Mouse (Mus musculus) neural tube, embryonic 12.5 days (tissue): ENCODE measurements around the gene Cmtm8. TPM values are rescaled to one million over a fixed set of nuclear protein-coding genes. Genes with fewer than 3 reads are reported as not detected.

ENCODE experiments used
- ATAC-seq: fragments of 200-750 bp; cut with Nextera tagmentation; 2 replicates; pipeline ENCODE4 v1.8.0; 2017; ENCODE audit warnings: low read depth, mild to moderate bottlenecking, moderate TSS enrichment, moderate library complexity; ENCODE audit not compliant: low FRiP score
- H3K27ac ChIP-seq: fragments of 300-500 bp; sonication (generic); 2 replicates; pipeline ENCODE4 v1.5.1; 2016
- H3K27me3 ChIP-seq: fragments of 300-500 bp; sonication (generic); replicated peaks from 2 replicates; pipeline ENCODE4 v1.6.1; 2016; ENCODE audit warnings: mild to moderate bottlenecking
- H3K36me3 ChIP-seq: fragments of 300-500 bp; sonication (generic); 2 replicates; pipeline ENCODE4 v1.6.1; 2016; ENCODE audit warnings: mild to moderate bottlenecking
- H3K4me1 ChIP-seq: fragments of 300-500 bp; sonication (generic); 2 replicates; pipeline ENCODE4 v1.6.1; 2016
- H3K4me2 ChIP-seq: fragments of 300-500 bp; sonication (generic); replicated peaks from 2 replicates; pipeline ENCODE4 v1.6.1; 2016; ENCODE audit warnings: mild to moderate bottlenecking
- H3K4me3 ChIP-seq: fragments of 300-500 bp; sonication (generic); 2 replicates; pipeline ENCODE4 v1.5.1; 2016
- H3K9ac ChIP-seq: fragments of 300-500 bp; sonication (generic); 2 replicates; pipeline ENCODE4 v1.6.1; 2016; ENCODE audit warnings: mild to moderate bottlenecking
- H3K9me3 ChIP-seq: fragments of 300-500 bp; sonication (generic); 2 replicates; pipeline ENCODE4 v1.6.1; 2016; ENCODE audit warnings: mild to moderate bottlenecking
- WGBS: fragments of 180-500 bp; shearing (Covaris S2); methylation state at CpG from one replicate; pipeline ENCODE4 v1.1.7; 2016; 5-methylcytosine and 5-hydroxymethylcytosine counted together
- polyA plus RNA-seq: library from polyadenylated mRNA; unstranded; fragments of >200 nt; fragmentation: Nextera tagmentation; extraction: Ambion mirVana; gene quantifications from 2 replicates; pipeline ENCODE4 v1.2.1, GENCODE M21; 2016

The Cmtm8 gene
- polyA plus RNA-seq, 1 experiment from 2014 or later = 17.7 TPM

- Histone ChIP-seq H3K4me2 (no peak overlapping the region), H3K27ac (no peak overlapping the region), H3K27me3 (no peaks in the 10 kb centered on the region), H3K4me1 (no peaks in the 10 kb centered on the region), H3K36me3 (no peaks in the 10 kb centered on the region), H3K9me3 (no peaks in the 10 kb centered on the region), H3K9ac (no peak overlapping the region), H3K4me3 (no peak overlapping the region)
- WGBS = 95% methylated on average over 7 of the region's 7 CpGs
- ATAC-seq = no peak
These were observed 27.8 kb downstream of the Cmtm8 start for GRCm38 (mm10) chr9:114816121-114816520.

GRCm38 (mm10) chr9:114815315-114815714 lies 28.6 kb downstream of the Cmtm8 start:
- Histone ChIP-seq H3K9ac (no peak overlapping the region), H3K36me3 (no peaks in the 10 kb centered on the region), H3K9me3 (no peaks in the 10 kb centered on the region), H3K4me3 (no peak overlapping the region), H3K27me3 (no peaks in the 10 kb centered on the region), H3K4me2 (no peak overlapping the region), H3K27ac (no peak overlapping the region), H3K4me1 (no peaks in the 10 kb centered on the region)
- no peak for ATAC-seq
- WGBS = 78% methylated on average over 4 of the region's 4 CpGs

GRCm38 (mm10) chr9:114812001-114812400 lies 32.0 kb downstream of the Cmtm8 start:
- ATAC-seq = no peak
- Histone ChIP-seq H3K9ac (no peak overlapping the region), H3K27me3 (no peaks in the 10 kb centered on the region), H3K4me1 (no peaks in the 10 kb centered on the region), H3K27ac (no peak overlapping the region), H3K9me3 (no peaks in the 10 kb centered on the region), H3K4me3 (no peak overlapping the region), H3K36me3 (no peaks in the 10 kb centered on the region), H3K4me2 (no peak overlapping the region)
- WGBS = 89% methylated on average over 4 of the region's 4 CpGs

- 82% methylated on average over 11 of the region's 11 CpGs for WGBS
- no peaks in the 10 kb centered on the region for H3K9me3 ChIP-seq
- no peak overlapping the region for H3K4me3 ChIP-seq
- no peak overlapping the region for H3K4me2 ChIP-seq
- H3K4me1 ChIP-seq = no peaks in the 10 kb centered on the region
- no peak for ATAC-seq
- no peak overlapping the region for H3K27ac ChIP-seq
- H3K36me3 ChIP-seq = no peaks in the 10 kb centered on the region
- H3K9ac ChIP-seq = no peak overlapping the region
- no peaks in the 10 kb centered on the region for H3K27me3 ChIP-seq
These were observed 33.1 kb downstream of the Cmtm8 start for GRCm38 (mm10) chr9:114810837-114811236.

DNA sequence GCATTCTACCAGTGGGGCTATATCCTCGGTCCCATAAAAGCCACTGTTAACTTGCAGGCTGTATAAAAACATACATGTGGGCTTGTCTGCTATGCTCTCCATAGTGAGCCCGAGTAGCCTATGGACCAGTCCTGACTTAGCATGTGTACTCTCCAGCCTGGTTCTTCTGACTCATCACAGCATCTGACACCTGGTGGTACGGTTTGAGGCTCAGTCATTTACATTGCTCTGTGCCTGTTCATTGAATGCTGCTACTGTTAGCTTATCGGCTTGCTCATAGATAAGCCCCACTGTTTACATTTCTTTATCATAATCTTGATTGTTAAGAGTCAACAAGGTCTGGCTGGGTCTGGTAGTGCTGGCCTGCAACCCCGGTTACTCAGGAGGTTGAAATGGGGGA lies 35.3 kb downstream of the Cmtm8 start:
- no peaks in the 10 kb centered on the region for H3K9me3 ChIP-seq
- H3K4me1 ChIP-seq = no peaks in the 10 kb centered on the region; the same call in 1 of the 2 replicates
- no peak overlapping the region for H3K9ac ChIP-seq
- H3K27ac ChIP-seq = no peak overlapping the region
- no peak overlapping the region for H3K4me2 ChIP-seq
- H3K27me3 ChIP-seq = no peaks in the 10 kb centered on the region
- WGBS = 95% methylated on average over 5 of the region's 5 CpGs
- no peaks in the 10 kb centered on the region for H3K36me3 ChIP-seq
- no peak for ATAC-seq
- H3K4me3 ChIP-seq = no peak overlapping the region

GRCm38 (mm10) chr9:114807261-114807660 lies 36.7 kb downstream of the Cmtm8 start:
- Histone ChIP-seq H3K27ac (no peak overlapping the region), H3K9ac (no peak overlapping the region), H3K4me2 (no peak overlapping the region), H3K4me3 (no peak overlapping the region), H3K36me3 (no peaks in the 10 kb centered on the region), H3K4me1 (no peaks in the 10 kb centered on the region; the same call in 1 of the 2 replicates), H3K9me3 (no peaks in the 10 kb centered on the region), H3K27me3 (no peaks in the 10 kb centered on the region)
- ATAC-seq = no peak
- WGBS = 78% methylated on average over 8 of the region's 8 CpGs

- Histone ChIP-seq H3K4me2 (no peak overlapping the region), H3K27ac (no peak overlapping the region), H3K9ac (no peak overlapping the region), H3K4me3 (no peak overlapping the region), H3K9me3 (no peaks in the 10 kb centered on the region), H3K4me1 (peaks cover 5% of the 10 kb centered on the region), H3K27me3 (0 out of 2 replicates have a peak, but pooled peaks cover 3% of the 10 kb centered on the region), H3K36me3 (no peaks in the 10 kb centered on the region)
- no peak for ATAC-seq
- WGBS = 76% methylated on average over 19 of the region's 19 CpGs
These were observed 38.7 kb downstream of the Cmtm8 start for GRCm38 (mm10) chr9:114805151-114805671.

- 90% methylated on average over 1 of the region's 1 CpGs for WGBS
- Histone ChIP-seq H3K4me1 (peaks cover 8% of the 10 kb centered on the region), H3K9ac (no peak overlapping the region), H3K4me2 (no peak overlapping the region), H3K9me3 (no peaks in the 10 kb centered on the region), H3K27me3 (0 out of 2 replicates have a peak, but pooled peaks cover 3% of the 10 kb centered on the region), H3K27ac (no peak overlapping the region), H3K4me3 (no peak overlapping the region), H3K36me3 (no peaks in the 10 kb centered on the region)
- ATAC-seq = no peak
These were observed 41.8 kb downstream of the Cmtm8 start for GRCm38 (mm10) chr9:114802191-114802590.

DNA sequence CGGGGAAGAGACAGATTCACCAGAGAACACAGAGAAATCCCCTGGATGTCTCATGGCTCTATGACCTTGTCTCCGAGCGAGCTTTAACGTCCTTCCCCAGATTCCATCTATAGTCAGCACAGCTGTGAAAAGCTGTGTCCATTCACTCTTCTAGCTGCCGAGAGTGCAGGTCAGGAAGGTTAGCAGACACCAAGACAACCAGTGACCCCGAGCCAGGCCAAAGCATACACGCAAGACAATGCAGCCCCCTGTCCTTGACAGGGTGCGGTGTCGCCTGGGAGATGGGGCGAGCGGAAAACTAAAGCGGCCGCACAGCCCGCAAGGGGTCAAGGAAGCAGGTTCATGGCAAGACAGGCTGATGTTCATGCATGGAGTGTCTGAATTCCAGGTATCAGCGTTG lies 42.7 kb downstream of the Cmtm8 start:
- Histone ChIP-seq H3K27ac (no peak overlapping the region), H3K4me3 (no peak overlapping the region), H3K27me3 (0 out of 2 replicates have a peak, but pooled peaks cover 3% of the 10 kb centered on the region), H3K4me2 (peak overlapping the region; percentile 16; the same call in 1 of the 2 replicates), H3K36me3 (no peaks in the 10 kb centered on the region), H3K9ac (no peak overlapping the region), H3K9me3 (no peaks in the 10 kb centered on the region), H3K4me1 (peaks cover 8% of the 10 kb centered on the region)
- 12% methylated on average over 15 of the region's 15 CpGs for WGBS
- no peak for ATAC-seq

GRCm38 (mm10) chr9:114799498-114800107 lies 44.4 kb downstream of the Cmtm8 start:
- Histone ChIP-seq H3K9me3 (no peaks in the 10 kb centered on the region), H3K4me3 (no peak overlapping the region), H3K36me3 (no peaks in the 10 kb centered on the region), H3K4me2 (no peak overlapping the region), H3K4me1 (peaks cover 8% of the 10 kb centered on the region), H3K27ac (no peak overlapping the region), H3K9ac (no peak overlapping the region), H3K27me3 (0 out of 2 replicates have a peak, but pooled peaks cover 3% of the 10 kb centered on the region)
- no peak for ATAC-seq
- WGBS = 27% methylated on average over 10 of the region's 10 CpGs

GRCm38 (mm10) chr9:114798845-114799244 lies 45.1 kb downstream of the Cmtm8 start:
- Histone ChIP-seq H3K27me3 (0 out of 2 replicates have a peak, but pooled peaks cover 3% of the 10 kb centered on the region), H3K9me3 (no peaks in the 10 kb centered on the region), H3K27ac (no peak overlapping the region), H3K4me2 (no peak overlapping the region), H3K4me3 (no peak overlapping the region), H3K36me3 (no peaks in the 10 kb centered on the region), H3K4me1 (peaks cover 8% of the 10 kb centered on the region), H3K9ac (no peak overlapping the region)
- no peak for ATAC-seq
- WGBS = 42% methylated on average over 6 of the region's 6 CpGs

DNA sequence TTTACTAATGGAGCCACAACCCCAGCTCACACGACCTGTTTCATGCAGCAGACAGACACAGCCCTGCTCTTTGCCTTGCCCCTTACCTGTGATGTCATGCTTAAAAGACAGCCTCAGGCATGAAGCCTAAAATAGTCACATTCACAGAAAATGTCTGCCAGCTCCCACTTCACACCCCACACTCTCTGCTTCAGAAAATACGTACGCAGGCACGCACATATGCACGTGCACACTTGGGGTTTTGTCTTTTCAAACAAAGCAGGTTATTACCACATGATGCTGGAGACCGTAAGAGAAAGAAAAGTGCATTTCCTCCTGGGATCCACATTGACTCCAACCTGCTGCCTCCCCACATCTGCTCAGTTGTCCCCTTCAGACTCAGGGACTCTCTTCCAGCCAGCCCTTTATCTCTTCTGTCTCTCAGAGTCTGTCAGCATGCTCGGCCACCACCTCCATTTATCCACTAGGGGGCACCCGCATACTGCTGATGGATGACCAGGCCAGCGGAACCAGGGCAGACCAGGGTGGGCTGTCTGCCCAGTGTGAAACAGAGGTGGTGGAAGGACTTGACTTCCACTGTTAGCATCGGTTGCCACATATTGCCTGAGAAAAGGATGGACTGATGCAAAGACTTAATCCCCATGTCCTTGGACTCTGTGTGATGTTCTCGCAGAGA lies 46.5 kb downstream of the Cmtm8 start:
- no peak overlapping the region for H3K9ac ChIP-seq
- no peaks in the 10 kb centered on the region for H3K9me3 ChIP-seq
- 0 out of 2 replicates have a peak, but pooled peaks cover 3% of the 10 kb centered on the region for H3K27me3 ChIP-seq
- 56% methylated on average over 11 of the region's 11 CpGs for whole genome bisulfite sequencing
- peak; percentile 74 for ATAC-seq
- H3K4me1 ChIP-seq = peaks cover 8% of the 10 kb centered on the region
- H3K4me2 ChIP-seq = no peak overlapping the region
- no peak overlapping the region for H3K4me3 ChIP-seq
- H3K36me3 ChIP-seq = no peaks in the 10 kb centered on the region
- H3K27ac ChIP-seq = no peak overlapping the region
